8 mouse cellular contexts compared by ENCODE assay signal in genomic region chr16:6716214-6716911, GRCm38 (mm10).
DNase-seq lines count a peak whose midpoint lies in the region; ATAC-seq and TF ChIP-seq lines count a peak whose summit lies in the region.

No protein-coding gene starts in this region.

- no peak overlapping the region for H3K9ac ChIP-seq in embryonic facial prominence, embryonic 14.5 days (ENCODE audit: low read depth, low read length)
- no peak overlapping the region for H3K9ac ChIP-seq in midbrain, embryonic 11.5 days (ENCODE audit: low read length)
- H3K9ac ChIP-seq in midbrain, postnatal 0 days (replicated peaks; ENCODE audit: low read length, poor library complexity, severe bottlenecking) = no peak overlapping the region

- no peak overlapping the region for H3K4me3 ChIP-seq in embryonic facial prominence, embryonic 14.5 days (ENCODE audit: low read depth, low read length)
- no peak overlapping the region for H3K4me3 ChIP-seq in embryonic facial prominence, embryonic 10.5 days
- H3K4me3 ChIP-seq in midbrain, embryonic 11.5 days (ENCODE audit: low read depth, low read length) = no peak overlapping the region
- H3K4me3 ChIP-seq in midbrain, embryonic 10.5 days = no peak overlapping the region
- H3K4me3 ChIP-seq in midbrain, postnatal 0 days (ENCODE audit: low read depth, low read length) = no peak overlapping the region

- H3K27ac ChIP-seq in embryonic facial prominence, embryonic 14.5 days (replicated peaks; ENCODE audit: low read depth, low read length) = no peak overlapping the region
- H3K27ac ChIP-seq in embryonic facial prominence, embryonic 10.5 days (replicated peaks) = no peak overlapping the region
- no peak overlapping the region for H3K27ac ChIP-seq in midbrain, embryonic 11.5 days (ENCODE audit: low read depth, low read length)
- no peak overlapping the region for H3K27ac ChIP-seq in midbrain, embryonic 10.5 days (replicated peaks)
- H3K27ac ChIP-seq in midbrain, postnatal 0 days (ENCODE audit: low read depth, low read length) = no peak overlapping the region

- no peaks in the 10 kb centered on the region for H3K27me3 ChIP-seq in embryonic facial prominence, embryonic 14.5 days (replicated peaks; ENCODE audit: control insufficient read depth, insufficient read depth, low read length)
- no peaks in the 10 kb centered on the region for H3K27me3 ChIP-seq in embryonic facial prominence, embryonic 10.5 days (replicated peaks; ENCODE audit: low read depth, poor library complexity, severe bottlenecking)
- H3K27me3 ChIP-seq in midbrain, embryonic 11.5 days (ENCODE audit: control insufficient read depth, insufficient read depth, low read length) = no peaks in the 10 kb centered on the region
- no peaks in the 10 kb centered on the region for H3K27me3 ChIP-seq in midbrain, embryonic 10.5 days (ENCODE audit: low read depth, poor library complexity, severe bottlenecking)
- H3K27me3 ChIP-seq in midbrain, postnatal 0 days (ENCODE audit: insufficient read depth, low read length) = no peaks in the 10 kb centered on the region

- H3K9me3 ChIP-seq in embryonic facial prominence, embryonic 14.5 days (ENCODE audit: control insufficient read depth, low read length) = no peaks in the 10 kb centered on the region
- H3K9me3 ChIP-seq in embryonic facial prominence, embryonic 10.5 days = no peaks in the 10 kb centered on the region
- H3K9me3 ChIP-seq in midbrain, embryonic 11.5 days (ENCODE audit: control insufficient read depth, low read length) = no peaks in the 10 kb centered on the region
- H3K9me3 ChIP-seq in midbrain, embryonic 10.5 days (replicated peaks) = no peaks in the 10 kb centered on the region
- H3K9me3 ChIP-seq in midbrain, postnatal 0 days (ENCODE audit: low read length) = no peaks in the 10 kb centered on the region

- no peak for TF ChIP-seq CTCF in midbrain, postnatal 0 days (IDR thresholded peaks at IDR 0.05)

- no peaks in the 10 kb centered on the region for H3K4me1 ChIP-seq in embryonic facial prominence, embryonic 14.5 days (ENCODE audit: control insufficient read depth, insufficient read depth, low read length)
- no peaks in the 10 kb centered on the region for H3K4me1 ChIP-seq in embryonic facial prominence, embryonic 10.5 days
- H3K4me1 ChIP-seq in midbrain, embryonic 11.5 days (ENCODE audit: control insufficient read depth, insufficient read depth, low read length) = no peaks in the 10 kb centered on the region
- no peaks in the 10 kb centered on the region for H3K4me1 ChIP-seq in midbrain, embryonic 10.5 days
- no peaks in the 10 kb centered on the region for H3K4me1 ChIP-seq in midbrain, postnatal 0 days (ENCODE audit: insufficient read depth, low read length)

- WGBS in embryonic facial prominence, embryonic 14.5 days = 82% methylated on average over 9 of the region's 9 CpGs
- WGBS in embryonic facial prominence, embryonic 10.5 days = 90% methylated on average over 9 of the region's 9 CpGs
- 89% methylated on average over 9 of the region's 9 CpGs for WGBS in midbrain, embryonic 11.5 days
- 89% methylated on average over 9 of the region's 9 CpGs for WGBS in midbrain, embryonic 10.5 days
- 62% methylated on average over 9 of the region's 9 CpGs for WGBS in midbrain, postnatal 0 days

- intact Hi-C loops in gastrocnemius, postnatal 14 days (cut with DNase I; ENCODE audit: low total_unique reads) = no loop called here

- H3K4me2 ChIP-seq in embryonic facial prominence, embryonic 14.5 days (ENCODE audit: low read depth, low read length) = no peak overlapping the region
- H3K4me2 ChIP-seq in midbrain, embryonic 11.5 days = no peak overlapping the region
- no peak overlapping the region for H3K4me2 ChIP-seq in midbrain, postnatal 0 days (ENCODE audit: low read depth, low read length, poor library complexity, severe bottlenecking)

- DNase-seq in embryonic facial prominence, embryonic 14.5 days (ENCODE audit: low spot score) = peak; percentile 2
- no peak for DNase-seq in embryonic facial prominence, embryonic 10.5 days (ENCODE audit: low spot score)
- DNase-seq in midbrain, embryonic 11.5 days (ENCODE audit: low spot score, missing footprints) = peak; percentile 39
- DNase-seq in midbrain, embryonic 10.5 days (ENCODE audit: low spot score) = no peak
- DNase-seq in gastrocnemius, postnatal 14 days = peak; percentile 55
- DNase-seq in midbrain, postnatal 0 days (ENCODE audit: low spot score) = peak; percentile 82
- no peak for DNase-seq in layer of hippocampus, adult 18-20 months (ENCODE audit: low spot score in 2 of 2)

- no peak for ATAC-seq in embryonic facial prominence, embryonic 14.5 days (ENCODE audit: low read depth)
- ATAC-seq in midbrain, embryonic 11.5 days (ENCODE audit: low FRiP score) = no peak
- ATAC-seq in midbrain, postnatal 0 days (ENCODE audit: low FRiP score) = peak; percentile 38; the same call in 1 of the 2 replicates
- no peak for ATAC-seq in megakaryocyte-erythroid progenitor cell, adult 5-6 weeks (replicated peaks; ENCODE audit: low FRiP score, low TSS enrichment, poor library complexity, severe bottlenecking)

- no peaks in the 10 kb centered on the region for H3K36me3 ChIP-seq in embryonic facial prominence, embryonic 14.5 days (ENCODE audit: control insufficient read depth, insufficient read depth, low read length)
- no peaks in the 10 kb centered on the region for H3K36me3 ChIP-seq in embryonic facial prominence, embryonic 10.5 days (replicated peaks)
- H3K36me3 ChIP-seq in midbrain, embryonic 11.5 days (ENCODE audit: control insufficient read depth, insufficient read depth, low read length) = no peaks in the 10 kb centered on the region
- no peaks in the 10 kb centered on the region for H3K36me3 ChIP-seq in midbrain, embryonic 10.5 days
- H3K36me3 ChIP-seq in midbrain, postnatal 0 days (ENCODE audit: insufficient read depth, low read length) = no peaks in the 10 kb centered on the region

Comparison
In these comparisons a context has a peak if more than half of its experiments do, and no peak if none do; other contexts are left out.
1. DNase-seq: peak in embryonic facial prominence, embryonic 14.5 days (single experiment), midbrain, embryonic 11.5 days (single experiment), gastrocnemius, postnatal 14 days (single experiment) and midbrain, postnatal 0 days (single experiment); none in embryonic facial prominence, embryonic 10.5 days (single experiment), midbrain, embryonic 10.5 days (single experiment) and layer of hippocampus, adult 18-20 months (0 of 2).